Comparison of ENCODE assay signal across 8 mouse cellular contexts in genomic region chr17:32992699-32993474, GRCm38 (mm10). TPM values are rescaled to one million over a fixed set of nuclear protein-coding genes. Genes with fewer than 3 reads are reported as not detected.
DNase-seq lines count a peak whose midpoint lies in the region; ATAC-seq lines count a peak whose summit lies in the region.

Gene Zfp952, plus strand, starts transcription at chr17:32993129.

- peaks cover 15% of the 10 kb centered on the region for H3K36me3 ChIP-seq in heart, embryonic 10.5 days
- peaks cover 26% of the 10 kb centered on the region for H3K36me3 ChIP-seq in kidney, embryonic 15.5 days

- WGBS in heart, embryonic 10.5 days = 2% methylated on average over 21 of the region's 21 CpGs
- 2% methylated on average over 21 of the region's 21 CpGs for WGBS in kidney, embryonic 15.5 days

- H3K4me2 ChIP-seq in kidney, embryonic 15.5 days = peak within 1 kb of the TSS; percentile 77

- H3K27ac ChIP-seq in heart, embryonic 10.5 days = peak within 1 kb of the TSS; percentile 77
- H3K27ac ChIP-seq in kidney, embryonic 15.5 days = peak within 1 kb of the TSS; percentile 74

- ATAC-seq in erythroblast, adult 5-6 weeks (replicated peaks; ENCODE audit: low FRiP score, poor library complexity, severe bottlenecking) = peak; percentile 100
- peak; percentile 97 for ATAC-seq in kidney, embryonic 15.5 days (replicated peaks; ENCODE audit: low FRiP score)
- ATAC-seq in monocyte, adult 5-6 weeks (replicated peaks; ENCODE audit: insufficient number of reproducible peaks, low FRiP score, low TSS enrichment, poor library complexity, severe bottlenecking) = peak; percentile 99

- DNase-seq in B cell, adult 2 months = peak; percentile 81 to 83
- peak; percentile 97 for DNase-seq in brain, adult 2 months (ENCODE audit: low read depth, low spot score)
- peak; percentile 92 for DNase-seq in heart, embryonic 10.5 days (ENCODE audit: low spot score)
- DNase-seq in liver = peak; percentile 72
- peak; percentile 67 to 74 for DNase-seq in spleen, postnatal 4 days (ENCODE audit: low spot score in 2 of 2)

- H3K9ac ChIP-seq in kidney, embryonic 15.5 days = peak within 1 kb of the TSS; percentile 63

- H3K4me1 ChIP-seq in heart, embryonic 10.5 days = peaks cover 5% of the 10 kb centered on the region
- peaks cover 9% of the 10 kb centered on the region for H3K4me1 ChIP-seq in kidney, embryonic 15.5 days

- H3K9me3 ChIP-seq in heart, embryonic 10.5 days = no peaks in the 10 kb centered on the region
- no peaks in the 10 kb centered on the region for H3K9me3 ChIP-seq in kidney, embryonic 15.5 days (replicated peaks)

- H3K4me3 ChIP-seq in heart, embryonic 10.5 days = peak within 1 kb of the TSS; percentile 76
- peak within 1 kb of the TSS; percentile 83 for H3K4me3 ChIP-seq in kidney, embryonic 15.5 days (replicated peaks)

- no peaks in the 10 kb centered on the region for H3K27me3 ChIP-seq in heart, embryonic 10.5 days (ENCODE audit: insufficient read depth, poor library complexity, severe bottlenecking)
- no peaks in the 10 kb centered on the region for H3K27me3 ChIP-seq in kidney, embryonic 15.5 days

RNA-seq across cellular contexts. Expression of gene Zfp952, which starts in this region (rescaled TPM):
- 2.5 TPM in 1 of 2 replicates, not detected in the other for total RNA-seq in erythroblast, adult 5-6 weeks (2015; ENCODE audit: low replicate concordance)
- total RNA-seq in erythroblast, adult 5-6 weeks (2017; ENCODE audit: low replicate concordance) = 1.7 and 3.8 TPM in 2 replicates
- polyA plus RNA-seq in heart, embryonic 10.5 days (2016; fragmentation: Nextera tagmentation; extraction: Ambion mirVana) = 8.6 and 8.9 TPM in 2 replicates
- 11.2 and 11.9 TPM in 2 replicates for polyA plus RNA-seq in kidney, embryonic 15.5 days (2015; fragmentation: Nextera tagmentation; extraction: Ambion mirVana)
- total RNA-seq in monocyte, adult 5-6 weeks (2017) = 14.0 to 27.0 TPM (median 15.5 TPM) in 3 replicates

Comparison
In these comparisons a context has a peak if more than half of its experiments do, and no peak if none do; other contexts are left out.
1. Peak in every context shown above with its lines: DNase-seq, ATAC-seq, H3K4me3 ChIP-seq and H3K27ac ChIP-seq.